Mouse (Mus musculus) heart, postnatal 14 days (tissue): ENCODE data around the gene Rnf43. TPM values are rescaled to one million over a fixed set of nuclear protein-coding genes. Genes with fewer than 3 reads are reported as not detected.
A peak's percentile ranks its signal among the peaks of the same experiment; 100 is the strongest.

Experiments
- DNase-seq, 2 experiments: peaks; one replicate each; pipeline ENCODE4 v3.0.0; 2021 to 2022
- intact Hi-C: fragments of 180-260 bp; cut with DNase I; formaldehyde crosslinking; loops from one replicate; pipeline ENCODE4 v1.15.1; 2025
- total RNA-seq, 2 experiments: library from RNA; stranded (reverse); gene quantifications; 2 replicates each; pipeline ENCODE4 v1.2.3; 2021

Rnf43 gene
- total RNA-seq, 2 experiments from 2014 or later = 0.39 to 0.67 TPM

DNA sequence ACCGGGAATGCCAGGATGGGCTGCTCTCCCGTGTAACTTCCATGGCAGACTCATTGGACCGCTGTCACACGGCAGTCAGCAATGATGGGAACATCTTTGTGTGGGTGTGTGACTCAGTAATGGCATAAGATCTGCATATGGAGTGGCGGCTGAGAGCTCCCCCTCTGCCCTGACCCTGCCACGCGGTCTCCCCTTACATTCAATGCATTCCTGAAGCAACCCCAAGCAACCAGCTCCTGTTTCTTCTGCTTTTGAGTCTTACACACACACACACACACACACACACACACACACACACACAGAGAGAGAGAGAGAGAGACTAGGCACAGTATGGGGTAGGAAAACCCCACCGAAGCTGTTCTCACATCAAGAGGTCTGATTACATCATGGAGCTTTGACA lies 45.0 kb downstream of the Rnf43 start:
- no peak for DNase-seq
- intact Hi-C loops = no loop called here

DNA sequence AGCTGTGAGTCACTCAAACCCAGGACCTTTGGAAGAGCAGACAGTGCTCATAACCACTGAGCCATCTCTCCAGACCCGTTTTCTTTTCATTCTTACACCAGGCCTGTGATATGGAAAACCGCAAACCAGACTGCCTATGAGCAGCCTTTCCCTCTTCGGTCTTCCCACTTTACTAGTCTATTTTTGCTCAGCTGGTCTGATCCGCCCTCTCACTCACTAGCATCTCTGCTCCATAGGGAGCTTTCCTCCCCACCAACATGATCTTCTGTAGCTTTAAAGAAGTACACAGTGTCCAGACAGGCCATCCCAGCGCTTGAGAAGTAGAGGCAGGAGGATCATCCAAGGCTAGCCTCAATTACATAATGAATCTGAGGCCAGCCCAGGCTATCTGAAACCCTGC lies 46.5 kb downstream of the Rnf43 start:
- intact Hi-C loops = no loop called here
- DNase-seq = no peak

- peak in 1 of 2 experiments; percentile 19 for DNase-seq
- intact Hi-C loops = no loop called here
Measured at GRCm38 (mm10) chr11:87709513-87710261, 47.2 kb downstream of the Rnf43 start.

DNA sequence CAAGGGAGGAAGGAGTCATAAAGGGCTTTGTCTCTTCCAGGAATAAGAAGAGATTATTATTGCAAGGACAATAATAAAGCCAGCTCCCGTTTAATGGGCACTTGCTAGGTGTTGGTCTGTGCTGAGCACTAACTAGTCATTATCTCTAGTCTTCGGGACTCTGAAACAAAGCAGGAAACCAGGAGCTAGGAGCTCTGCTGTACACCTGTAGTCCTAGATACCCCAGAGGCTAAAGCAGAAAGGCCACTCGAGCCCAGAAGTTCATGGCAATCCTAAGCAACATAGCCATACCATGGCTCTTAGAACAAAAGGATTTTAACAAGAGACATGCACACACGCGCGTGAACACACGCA lies 47.7 kb downstream of the Rnf43 start:
- no peak for DNase-seq
- intact Hi-C loops = no loop called here

DNA sequence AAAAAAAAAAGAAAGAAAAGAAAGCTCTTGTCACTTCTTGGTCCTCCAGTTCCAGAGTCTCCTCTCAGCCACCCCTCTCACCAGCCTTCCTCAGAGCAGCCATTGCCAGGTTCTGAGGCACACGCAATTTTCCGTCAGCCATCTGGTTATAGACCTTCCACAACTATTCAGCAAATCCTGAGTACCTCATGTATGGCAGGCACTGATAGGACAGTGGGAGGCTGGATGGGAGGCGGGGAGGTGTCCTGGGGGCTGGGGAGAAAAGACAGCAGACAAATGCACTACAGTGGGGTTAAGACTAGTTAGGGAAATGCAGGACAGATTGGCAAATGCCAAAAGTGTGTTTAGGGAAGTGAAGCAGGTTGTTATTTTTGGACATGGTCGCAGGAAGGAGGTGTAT lies 49.7 kb downstream of the Rnf43 start:
- intact Hi-C loops = no loop called here
- DNase-seq = no peak

DNA sequence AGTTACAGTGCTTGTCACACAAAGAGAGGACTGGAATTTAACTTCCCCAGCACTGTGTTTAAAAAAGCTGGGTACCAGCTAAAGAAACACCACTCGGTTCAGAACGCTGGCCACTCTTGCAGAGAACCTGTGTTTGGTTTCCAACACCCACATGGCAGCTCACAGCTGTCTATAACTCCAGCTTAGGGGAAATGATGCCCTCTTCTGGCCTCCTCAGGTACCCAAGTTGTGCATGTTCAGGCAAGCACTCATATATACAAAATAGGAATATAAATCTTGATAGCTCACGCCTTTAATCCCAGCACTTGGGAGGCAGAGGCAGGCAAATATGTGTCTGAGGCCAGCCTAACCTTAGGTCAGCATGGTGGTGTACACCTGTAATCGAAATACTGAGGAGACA lies 53.5 kb downstream of the Rnf43 start:
- intact Hi-C loops = no loop called here
- no peak for DNase-seq

DNA sequence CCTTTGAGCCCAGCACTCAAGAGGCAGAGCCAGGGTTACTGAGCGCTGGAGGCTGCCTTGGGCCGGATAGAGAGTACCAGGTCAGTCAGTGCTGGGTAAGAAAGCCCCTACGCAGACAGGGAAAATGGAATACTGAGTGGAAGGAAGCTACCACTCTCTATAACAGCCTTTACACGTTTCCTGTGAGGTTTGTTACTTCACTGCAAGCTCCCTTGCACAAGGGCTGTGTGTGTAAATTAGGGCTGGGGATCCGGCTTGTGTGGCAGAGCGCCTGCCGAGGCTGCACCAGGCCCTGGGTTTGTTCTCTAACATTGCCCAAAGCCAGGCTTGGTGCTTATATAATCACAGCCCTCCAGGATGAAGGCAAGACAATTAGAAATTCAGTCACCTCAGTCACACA lies 57.0 kb downstream of the Rnf43 start:
- DNase-seq = no peak
- intact Hi-C loops = no loop called here

- intact Hi-C loops = no loop called here
- DNase-seq = no peak
Measured at GRCm38 (mm10) chr11:87720324-87720723, 57.8 kb downstream of the Rnf43 start.

DNA sequence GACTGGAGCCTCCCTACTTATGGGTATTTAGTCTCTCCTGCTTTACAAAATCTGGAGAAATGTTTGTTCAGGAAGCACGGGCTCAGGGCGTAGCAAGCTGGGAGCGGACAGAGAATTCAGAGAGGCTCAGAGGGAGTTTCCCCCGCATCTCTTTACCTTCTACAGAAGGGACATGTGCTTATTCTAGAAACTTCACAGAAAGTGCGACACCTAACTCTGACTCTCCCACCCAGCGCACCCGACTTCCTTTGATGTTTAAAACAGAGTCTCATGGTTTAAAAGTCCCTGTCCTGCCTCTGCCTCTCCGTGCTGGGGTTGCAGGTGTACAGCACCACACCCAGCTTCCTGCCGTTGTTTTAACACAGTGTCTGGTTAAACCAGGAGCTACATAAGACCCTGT lies 58.3 kb downstream of the Rnf43 start:
- intact Hi-C loops = no loop called here
- DNase-seq = no peak

DNA sequence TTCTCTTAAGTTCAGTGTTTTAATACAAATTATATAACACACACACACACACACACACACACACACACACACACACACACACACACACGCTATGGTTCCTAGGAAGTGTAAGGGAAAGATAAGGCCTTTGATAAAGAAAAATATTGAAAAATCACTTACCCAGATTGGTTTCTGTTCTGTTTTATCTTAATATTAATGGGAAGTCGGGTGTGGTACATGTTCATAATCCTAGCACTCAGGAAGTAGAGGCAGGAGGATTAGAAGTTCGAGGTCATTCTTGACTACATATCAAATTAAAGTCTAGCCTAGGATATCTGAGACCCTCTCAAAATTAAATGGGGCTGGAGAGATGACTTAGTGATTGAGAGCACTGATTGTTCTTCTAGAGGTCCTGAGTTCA lies 59.6 kb downstream of the Rnf43 start:
- intact Hi-C loops = no loop called here
- no peak for DNase-seq

DNA sequence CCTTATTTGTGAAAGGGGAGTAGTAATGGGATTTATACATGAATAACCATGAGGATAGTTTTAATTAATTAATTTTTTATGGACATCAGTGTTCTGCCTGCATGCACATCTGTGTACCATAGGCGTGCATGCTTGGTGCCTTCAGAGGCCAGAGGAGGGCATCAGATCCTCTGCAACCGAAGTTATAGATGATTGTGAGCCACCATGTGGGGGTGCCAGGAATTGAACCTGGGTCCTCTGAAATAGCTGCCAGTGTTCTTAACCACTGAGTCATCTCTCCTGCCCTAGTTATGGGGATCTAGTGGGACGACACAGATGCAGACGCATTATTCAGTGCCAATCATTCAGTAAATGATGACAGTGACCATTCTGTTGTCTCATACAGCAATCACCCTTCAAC lies 60.4 kb downstream of the Rnf43 start:
- intact Hi-C loops = no loop called here
- no peak for DNase-seq

- intact Hi-C loops = no loop called here
- DNase-seq = no peak
Measured at GRCm38 (mm10) chr11:87725515-87725914, 63.0 kb downstream of the Rnf43 start.

DNA sequence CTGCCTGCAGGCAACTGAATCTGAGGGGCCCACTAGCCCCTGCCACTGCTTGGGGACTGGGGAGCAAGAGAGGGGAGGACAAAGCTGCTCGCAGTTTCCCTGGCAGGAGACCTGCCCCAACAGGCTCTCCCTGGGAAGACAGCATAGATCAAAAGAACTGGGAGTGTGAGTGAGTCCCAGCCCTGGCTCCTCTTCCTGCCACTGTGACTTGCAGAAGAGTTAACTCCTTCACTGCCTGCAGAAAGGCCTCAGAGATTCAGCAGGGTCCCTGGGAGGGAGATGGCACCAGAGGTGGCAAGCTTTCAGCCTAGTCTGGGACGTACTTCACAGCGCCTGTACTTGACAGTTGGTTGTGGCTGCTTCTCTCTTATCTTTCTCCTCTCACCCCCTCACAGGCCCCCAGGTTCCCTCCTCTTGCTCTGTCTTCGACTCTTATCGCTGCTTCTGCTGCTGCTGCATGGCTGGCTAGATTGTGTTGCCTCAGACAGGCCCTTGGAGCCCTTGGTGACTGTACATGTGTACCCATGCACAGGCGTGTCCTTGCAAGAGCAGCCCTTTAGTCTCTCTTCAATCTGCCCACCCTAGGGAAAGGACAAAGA lies 63.5 kb downstream of the Rnf43 start:
- no peak for DNase-seq
- intact Hi-C loops = no loop called here

DNA sequence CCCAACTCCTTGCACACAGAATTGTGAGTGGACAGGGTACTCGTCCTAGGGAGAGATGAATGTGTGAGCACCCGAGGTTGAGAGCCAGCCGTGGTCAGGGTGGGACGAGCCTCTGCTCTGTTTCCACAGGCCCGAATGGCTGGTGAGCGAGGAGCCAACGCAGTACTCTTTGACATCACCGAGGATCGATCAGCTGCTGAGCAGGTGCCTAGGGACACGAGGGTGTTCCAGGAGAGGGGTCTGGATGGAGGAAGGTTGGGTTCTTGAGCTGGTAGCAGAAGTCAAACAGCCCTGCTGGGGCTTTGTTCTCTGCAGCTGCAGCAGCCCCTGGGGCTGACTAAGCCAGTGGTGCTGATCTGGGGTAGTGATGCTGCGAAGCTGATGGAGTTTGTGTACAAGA lies 64.5 kb downstream of the Rnf43 start:
- DNase-seq = no peak
- intact Hi-C loops = no loop called here

DNA sequence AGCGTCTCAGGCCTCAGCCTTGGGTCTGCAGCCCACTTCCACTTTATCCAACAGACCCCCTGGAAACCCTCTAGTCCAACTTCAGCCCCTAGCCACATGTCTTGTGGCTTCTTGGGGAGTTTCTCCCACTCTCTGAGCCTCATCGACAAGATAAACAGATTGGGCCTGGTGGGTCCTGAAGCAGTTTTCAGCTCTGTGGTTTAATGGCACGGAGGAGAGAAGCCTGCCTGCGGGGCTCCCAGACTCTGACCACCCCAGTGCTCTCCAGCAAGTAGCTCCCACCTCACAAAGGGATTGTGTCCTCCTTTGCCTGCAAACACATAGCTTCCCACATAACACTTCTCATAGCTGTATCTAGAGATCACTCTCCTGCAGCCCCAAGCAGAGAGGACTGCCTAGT lies 64.9 kb downstream of the Rnf43 start:
- intact Hi-C loops = no loop called here
- no peak for DNase-seq

- DNase-seq = no peak
- intact Hi-C loops = no loop called here
Measured at GRCm38 (mm10) chr11:87728850-87729592, 66.5 kb downstream of the Rnf43 start.

GRCm38 (mm10) chr11:87729593-87730185 lies 67.2 kb downstream of the Rnf43 start:
- DNase-seq = no peak
- intact Hi-C loops = no loop called here

- DNase-seq = no peak
- intact Hi-C loops = no loop called here
Measured at GRCm38 (mm10) chr11:87730652-87731310, 68.3 kb downstream of the Rnf43 start.

DNA sequence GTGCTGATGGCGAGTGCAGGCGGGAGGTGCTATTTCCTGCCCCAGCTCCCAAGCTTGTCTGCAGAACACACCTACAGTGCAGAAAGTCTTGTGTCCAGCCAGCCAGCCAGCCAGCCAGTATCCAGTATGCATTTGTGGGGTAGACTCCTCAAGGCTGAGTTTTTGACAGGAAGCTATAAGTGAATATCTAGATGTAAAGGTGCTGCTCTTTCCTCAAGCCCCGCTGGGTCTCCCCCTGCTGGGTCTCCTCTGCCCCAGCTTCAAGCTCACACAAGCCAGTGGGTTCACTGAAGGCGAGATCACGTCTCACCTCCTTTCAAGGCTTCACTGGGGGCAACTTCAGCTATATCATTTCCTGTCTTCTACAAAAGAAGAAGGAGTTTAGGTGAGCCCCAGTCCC lies 71.8 kb downstream of the Rnf43 start:
- intact Hi-C loops = no loop called here
- no peak for DNase-seq

DNA sequence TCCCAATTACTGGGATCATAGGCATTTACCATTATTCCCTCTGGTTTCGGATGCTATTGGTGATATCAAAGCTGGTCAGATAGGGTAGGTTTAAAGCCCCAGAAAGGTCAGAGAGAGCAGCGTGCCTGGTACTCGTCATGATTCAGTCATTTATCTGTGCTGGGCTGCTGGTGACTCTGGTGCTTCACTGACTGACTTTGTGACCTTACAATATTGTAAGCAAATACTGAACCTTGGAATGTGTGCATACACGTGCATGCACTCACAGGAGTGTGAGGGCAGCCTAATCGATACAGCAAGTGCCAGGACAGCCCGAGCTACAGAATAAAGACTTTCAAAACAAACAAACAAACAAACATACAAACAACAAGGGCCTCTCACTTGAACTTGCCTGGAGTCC lies 73.2 kb downstream of the Rnf43 start:
- DNase-seq = no peak
- intact Hi-C loops = no loop called here

GRCm38 (mm10) chr11:87736647-87737134 lies 74.2 kb downstream of the Rnf43 start:
- peak; percentile 39 to 61 for DNase-seq
- intact Hi-C loops = no loop called here
